ENCODE assay signal across 18 mouse cellular contexts in the genomic region with DNA sequence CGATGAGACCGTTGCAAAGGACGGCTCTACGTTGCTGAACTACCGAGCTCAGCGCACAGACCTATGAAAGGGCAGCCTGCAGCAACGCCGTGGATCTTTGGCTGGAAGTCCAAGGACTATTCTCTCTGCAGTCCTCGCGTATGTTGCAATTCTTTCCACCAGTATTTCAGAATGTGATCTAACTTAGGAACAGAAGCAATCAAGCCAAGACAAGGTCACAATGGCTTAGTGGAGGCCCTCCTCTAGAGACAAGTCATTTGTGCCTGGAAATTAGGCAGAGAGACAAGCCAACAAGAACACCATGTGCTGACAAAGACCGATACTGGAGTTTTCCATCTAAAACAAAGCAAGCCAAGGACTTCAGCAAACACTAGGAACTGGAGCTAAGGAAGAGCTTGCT. TPM values are rescaled to one million over a fixed set of nuclear protein-coding genes. Genes with fewer than 3 reads are reported as not detected.
DNase-seq lines count a peak whose midpoint lies in the region; ATAC-seq lines count a peak whose summit lies in the region.
"Had no signal": no experiment of that assay in that cellular context is flagged by ENCODE, and none has a peak within 500 bp of the region (broad histone marks: within the 10 kb centered on the region; RNA-seq: fewer than 3 reads in every experiment).

No protein-coding gene starts in this region.

- no peak overlapping the region for H3K4me2 ChIP-seq in heart, embryonic 12.5 days
- no peak overlapping the region for H3K4me2 ChIP-seq in forebrain, embryonic 13.5 days
- H3K4me2 ChIP-seq: embryonic facial prominence, embryonic 15.5 days; heart, embryonic 15.5 days; neural tube, embryonic 12.5 days had no signal

- WGBS in heart, embryonic 12.5 days = 88% methylated on average over 11 of the region's 11 CpGs
- 93% methylated on average over 11 of the region's 11 CpGs for WGBS in forebrain, embryonic 13.5 days

- no peak overlapping the region for H3K4me3 ChIP-seq in heart, embryonic 12.5 days
- H3K4me3 ChIP-seq in forebrain, embryonic 13.5 days = no peak overlapping the region
- H3K4me3 ChIP-seq: embryonic facial prominence, embryonic 15.5 days; heart, embryonic 15.5 days; limb, embryonic 10.5 days; neural tube, embryonic 12.5 days had no signal

- DNase-seq in heart, adult 18-20 months = peak; percentile 49 to 82
- peak; percentile 6 to 39 for DNase-seq in lung, adult 18-20 months
- no peak for DNase-seq in lung, postnatal 4 days
- peak; percentile 33 for DNase-seq in gonadal fat pad, adult 2 months (ENCODE audit: low read depth)
- DNase-seq in testis, postnatal 14 days (ENCODE audit: low spot score) = peak; percentile 81
- no peak for DNase-seq in Muller cell, postnatal 12 days (ENCODE audit: inconsistent ontology term)
- DNase-seq: B cell, adult 2 months; kidney, postnatal 10 days; right cerebral cortex, adult 18-20 months; thymus, postnatal 36 days had no signal

- no peak for ATAC-seq in heart, embryonic 12.5 days (ENCODE audit: insufficient number of reproducible peaks, low FRiP score)
- no peak for ATAC-seq in forebrain, embryonic 13.5 days
- ATAC-seq: midbrain, embryonic 16.5 days had no signal

- H3K36me3 ChIP-seq in heart, embryonic 12.5 days = no peaks in the 10 kb centered on the region
- no peaks in the 10 kb centered on the region for H3K36me3 ChIP-seq in forebrain, embryonic 13.5 days (ENCODE audit: poor library complexity, severe bottlenecking)
- H3K36me3 ChIP-seq: embryonic facial prominence, embryonic 15.5 days; heart, embryonic 15.5 days; limb, embryonic 10.5 days; neural tube, embryonic 12.5 days had no signal

- no peak overlapping the region for H3K9ac ChIP-seq in heart, embryonic 12.5 days
- H3K9ac ChIP-seq in forebrain, embryonic 13.5 days = no peak overlapping the region
- H3K9ac ChIP-seq: embryonic facial prominence, embryonic 15.5 days; heart, embryonic 15.5 days; neural tube, embryonic 12.5 days had no signal

- H3K9me3 ChIP-seq in heart, embryonic 12.5 days (replicated peaks) = no peaks in the 10 kb centered on the region
- H3K9me3 ChIP-seq in forebrain, embryonic 13.5 days (replicated peaks) = no peaks in the 10 kb centered on the region
- H3K9me3 ChIP-seq: embryonic facial prominence, embryonic 15.5 days; heart, embryonic 15.5 days; limb, embryonic 10.5 days; neural tube, embryonic 12.5 days had no signal

- H3K4me1 ChIP-seq in heart, embryonic 12.5 days (replicated peaks) = peaks cover 8% of the 10 kb centered on the region
- no peaks in the 10 kb centered on the region for H3K4me1 ChIP-seq in forebrain, embryonic 13.5 days
- H3K4me1 ChIP-seq: embryonic facial prominence, embryonic 15.5 days; neural tube, embryonic 12.5 days had no signal

- no peaks in the 10 kb centered on the region for H3K27me3 ChIP-seq in heart, embryonic 12.5 days (replicated peaks)
- H3K27me3 ChIP-seq in forebrain, embryonic 13.5 days = no peaks in the 10 kb centered on the region
- H3K27me3 ChIP-seq: embryonic facial prominence, embryonic 15.5 days; heart, embryonic 15.5 days; neural tube, embryonic 12.5 days had no signal

- no peak overlapping the region for H3K27ac ChIP-seq in heart, embryonic 12.5 days (ENCODE audit: poor library complexity, severe bottlenecking)
- H3K27ac ChIP-seq in forebrain, embryonic 13.5 days = no peak overlapping the region
- H3K27ac ChIP-seq: embryonic facial prominence, embryonic 15.5 days; heart, embryonic 15.5 days; limb, embryonic 10.5 days; macrophage; neural tube, embryonic 12.5 days had no signal

RNA-seq across cellular contexts. Expression of gene Appbp2, which starts 24.0 kb away (rescaled TPM):
- 10 to 100 TPM; 14.5 to 14.6 TPM for total RNA-seq in heart, adult 18-20 months (2021)
- 50.3 and 50.7 TPM in 2 replicates for polyA plus RNA-seq in heart, embryonic 12.5 days (2016; fragmentation: Nextera tagmentation; extraction: Ambion mirVana)
- 13.2 and 14.9 TPM in 2 replicates for polyA plus RNA-seq in gonadal fat pad, adult 2 months (2012; rRNA removed)
- polyA plus RNA-seq in forebrain, embryonic 13.5 days (2015; fragmentation: Nextera tagmentation; extraction: Ambion mirVana) = 46.3 and 49.3 TPM in 2 replicates

RNA-seq across cellular contexts. Expression of gene Ppm1d, which starts 52.1 kb away (rescaled TPM):
- 1 to 10 TPM; 6.0 to 8.7 TPM for total RNA-seq in heart, adult 18-20 months (2021)
- 17.7 and 18.5 TPM in 2 replicates for polyA plus RNA-seq in heart, embryonic 12.5 days (2016; fragmentation: Nextera tagmentation; extraction: Ambion mirVana)
- 5.4 and 6.6 TPM in 2 replicates for polyA plus RNA-seq in gonadal fat pad, adult 2 months (2012; rRNA removed)
- polyA plus RNA-seq in forebrain, embryonic 13.5 days (2015; fragmentation: Nextera tagmentation; extraction: Ambion mirVana) = 22.3 and 22.6 TPM in 2 replicates

Comparison
In these comparisons a context has a peak if more than half of its experiments do, and no peak if none do; other contexts are left out.
1. DNase-seq: peak in heart, adult 18-20 months (2 of 2), lung, adult 18-20 months (2 of 2), gonadal fat pad, adult 2 months (single experiment) and testis, postnatal 14 days (single experiment); none in lung, postnatal 4 days (0 of 2) and Muller cell, postnatal 12 days (single experiment).